Mouse (Mus musculus) v-Abl transformed pro-B cells (cell line): ENCODE data around the gene Hnrnph1.

Experiments
- in situ Hi-C, 2 experiments: fragments of 400-800 bp; cut with MboI; formaldehyde crosslinking; loops; one replicate each; pipeline ENCODE4 v1.15.1; 2025; ENCODE audit not compliant: unreplicated experiment in 2 of 2

The Hnrnph1 gene

GRCm38 (mm10) chr11:50396766-50397307 is 20.0 kb downstream of the Hnrnph1 start:
- in situ Hi-C loops, result loop anchor here in 1 of 2 experiments (25.0 kb wide), 1 partner anchor 710 kb away; no protein-coding TSS in a partner anchor

GRCm38 (mm10) chr11:50397316-50397715 is 20.5 kb downstream of the Hnrnph1 start:
- in situ Hi-C loops, result loop anchor here in 1 of 2 experiments (25.0 kb wide), 1 partner anchor 710 kb away; no protein-coding TSS in a partner anchor

GRCm38 (mm10) chr11:50398803-50399202 is 22.0 kb downstream of the Hnrnph1 start:
- in situ Hi-C loops, result loop anchor here in 1 of 2 experiments (25.0 kb wide), 1 partner anchor 712 kb away; no protein-coding TSS in a partner anchor

- in situ Hi-C loops, result no loop called here
These were observed 25.7 kb downstream of the Hnrnph1 start for GRCm38 (mm10) chr11:50402481-50402880.

- in situ Hi-C loops, result no loop called here
These were observed 26.7 kb downstream of the Hnrnph1 start for GRCm38 (mm10) chr11:50403367-50404014.

- in situ Hi-C loops, result no loop called here
These were observed 30.4 kb downstream of the Hnrnph1 start for GRCm38 (mm10) chr11:50407235-50407634.

- in situ Hi-C loops, result no loop called here
These were observed 38.9 kb downstream of the Hnrnph1 start for GRCm38 (mm10) chr11:50415563-50416241.

- in situ Hi-C loops, result no loop called here
These were observed 41.1 kb downstream of the Hnrnph1 start for GRCm38 (mm10) chr11:50417856-50418255.

GRCm38 (mm10) chr11:50421461-50421860 is 44.7 kb downstream of the Hnrnph1 start:
- in situ Hi-C loops, result no loop called here

GRCm38 (mm10) chr11:50421934-50422780 is 45.4 kb downstream of the Hnrnph1 start:
- in situ Hi-C loops, result no loop called here

GRCm38 (mm10) chr11:50426056-50426455 is 49.3 kb downstream of the Hnrnph1 start:
- in situ Hi-C loops, result loop anchor here in 1 of 2 experiments (25.0 kb wide), 1 partner anchor 836 kb away; the partner anchor contains the start of genes BC049762 and Clk4

GRCm38 (mm10) chr11:50430277-50431133 is 53.7 kb downstream of the Hnrnph1 start, which contains the start of gene Rufy1:
Rufy1 (minus strand) TSS chr11:50431125.
- in situ Hi-C loops, result loop anchor here (10.0 to 25.0 kb wide), 4 partner anchors 446 to 1104 kb away; partner anchors contain the start of genes BC049762 (in 2 of the 2) and Clk4 (in 2 of the 2)

- in situ Hi-C loops, result loop anchor here (10.0 to 25.0 kb wide), 4 partner anchors 447 to 1103 kb away; partner anchors contain the start of genes BC049762 (in 2 of the 2) and Clk4 (in 2 of the 2)
These were observed 54.6 kb downstream of the Hnrnph1 start for GRCm38 (mm10) chr11:50431134-50432068.

GRCm38 (mm10) chr11:50432069-50432440 is 55.3 kb downstream of the Hnrnph1 start:
- in situ Hi-C loops, result loop anchor here (10.0 to 25.0 kb wide), 4 partner anchors 447 to 1103 kb away; partner anchors contain the start of genes BC049762 (in 2 of the 2) and Clk4 (in 2 of the 2)

- in situ Hi-C loops, result loop anchor here (10.0 to 25.0 kb wide), 4 partner anchors 448 to 1102 kb away; partner anchors contain the start of genes BC049762 (in 2 of the 2) and Clk4 (in 2 of the 2)
These were observed 56.1 kb downstream of the Hnrnph1 start for GRCm38 (mm10) chr11:50432896-50433295.
